Mouse (Mus musculus): ENCODE measurements around the gene Itprid1. TPM values are rescaled to one million over a fixed set of nuclear protein-coding genes. Genes with fewer than 3 reads are reported as not detected.

Itprid1 gene
- 1 to 10 TPM; 1.4 to 1.8 TPM for total RNA-seq (2021)
- long read RNA-seq, experiment 1, partial matches to known transcripts: 0 of 5 reads
- long read RNA-seq, experiment 1, other reads (novel, unspliced or antisense): 5 of 5 reads
- long read RNA-seq, experiment 2, partial matches to known transcripts: 0 of 3 reads
- long read RNA-seq, experiment 2, other reads (novel, unspliced or antisense): 3 of 3 reads

DNA sequence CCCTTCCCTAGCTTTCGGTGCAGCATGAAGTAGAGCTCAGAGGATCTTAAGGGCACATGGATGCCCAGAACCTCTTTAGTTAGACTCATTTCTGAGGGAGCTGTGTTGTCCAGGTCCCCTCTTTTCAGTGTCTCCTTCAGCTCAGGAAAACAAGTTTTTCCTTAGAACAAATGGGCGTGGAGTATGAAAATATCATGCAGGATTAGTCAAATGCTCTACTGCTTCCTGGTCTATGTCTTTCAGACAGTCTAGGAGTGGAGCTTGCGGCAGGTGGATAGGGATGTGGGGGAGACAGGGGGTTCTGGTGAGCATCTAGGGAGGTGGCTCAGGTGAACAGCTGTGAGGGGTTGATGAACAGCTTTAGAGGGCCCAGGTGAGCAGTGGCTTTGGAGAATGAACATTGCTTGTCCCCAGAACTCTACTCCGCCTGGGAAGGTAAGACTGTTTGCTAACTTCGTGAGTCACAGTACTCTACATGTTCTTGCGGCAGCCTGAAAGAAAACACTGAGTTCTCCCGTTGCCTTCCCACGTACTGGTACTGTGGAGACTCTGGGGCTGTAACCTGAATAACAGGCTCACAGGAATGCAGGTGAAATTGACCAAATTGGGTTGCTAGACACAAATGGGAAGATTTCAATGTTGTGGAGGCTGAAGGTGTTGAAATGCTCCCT is at the start of gene Itprid1:
Itprid1 (plus strand) TSS at position 246 of the 671 bp plus-strand sequence.
- DNase-seq (ENCODE audit: low spot score in 2 of 2): no peak
- intact Hi-C loops (cut with DNase I): no loop called here

DNA sequence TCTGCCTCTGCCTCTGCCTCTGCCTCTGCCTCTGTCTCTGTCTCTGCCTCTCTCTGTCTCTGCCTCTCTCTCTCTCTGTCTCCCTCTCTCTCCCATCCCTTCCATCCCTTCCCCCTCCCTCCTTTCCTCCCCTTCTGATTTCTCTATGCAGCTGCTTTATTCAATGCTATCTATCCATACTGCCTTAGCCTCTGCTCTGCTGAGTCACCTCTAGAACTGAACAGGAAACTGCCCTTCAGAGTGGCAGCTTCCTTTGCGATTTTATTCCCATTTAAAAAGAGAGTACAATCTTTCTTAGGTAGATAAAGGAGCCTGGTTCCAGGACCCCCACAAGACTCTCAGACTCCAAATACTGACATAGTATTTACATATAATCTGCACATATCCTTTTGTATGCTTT is 47.1 kb upstream of the Itprid1 start:
- intact Hi-C loops (cut with DNase I): no loop called here
- DNase-seq (ENCODE audit: low spot score in 2 of 2): no peak

DNA sequence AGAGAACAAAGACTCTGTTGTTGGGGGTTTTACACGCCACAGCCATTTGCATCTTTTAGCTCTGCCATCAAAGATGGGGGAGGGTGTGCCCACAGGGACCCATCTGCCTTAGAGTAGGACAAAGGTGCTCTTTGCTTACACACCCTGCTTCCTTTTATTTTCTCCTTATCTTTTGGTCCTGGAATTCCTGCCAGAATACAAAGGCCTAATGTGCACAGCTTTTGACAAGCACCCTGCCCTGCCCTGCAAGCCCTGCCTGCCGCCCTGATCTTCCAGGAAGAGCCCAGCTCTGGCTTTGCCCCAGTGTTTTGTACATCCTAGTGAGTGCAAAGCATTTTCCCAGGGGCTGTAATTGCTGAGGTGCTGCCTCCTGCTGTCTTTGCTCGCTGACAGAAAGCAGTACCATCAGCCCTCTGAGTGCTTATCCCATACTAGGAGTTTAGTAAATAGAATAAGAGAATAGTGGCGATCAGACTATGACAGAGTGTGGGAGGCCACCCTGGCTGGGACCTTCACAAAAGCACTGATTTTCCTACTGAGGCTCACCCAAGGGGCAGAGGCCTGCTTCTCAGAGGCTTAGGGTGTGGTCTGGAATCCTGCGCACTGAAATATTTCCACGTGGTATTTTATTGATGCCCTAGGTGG is 44.7 kb upstream of the Itprid1 start:
- intact Hi-C loops (cut with DNase I): no loop called here
- DNase-seq (ENCODE audit: low spot score in 2 of 2): peak in 1 of 2 experiments; percentile 45

DNA sequence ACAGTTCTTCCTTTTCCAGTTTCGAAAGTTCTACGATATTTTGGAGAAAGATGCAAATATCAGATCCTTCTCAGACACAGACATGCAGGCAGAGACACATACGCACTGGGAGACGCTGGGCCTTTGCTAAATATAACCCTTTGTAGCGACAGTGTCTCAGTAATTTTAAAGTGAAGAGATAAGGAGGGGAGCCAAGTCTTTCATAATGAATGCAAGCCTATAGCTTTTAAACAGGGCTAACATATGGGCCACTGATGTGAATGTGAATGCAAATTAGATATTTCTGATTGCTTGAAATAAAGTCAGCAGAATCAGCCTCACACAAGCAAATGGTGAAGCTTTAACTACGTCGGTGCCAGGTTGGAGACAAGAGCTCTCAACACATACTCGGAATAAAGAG is 44.2 kb upstream of the Itprid1 start:
- intact Hi-C loops (cut with DNase I): no loop called here
- DNase-seq (ENCODE audit: low spot score in 2 of 2): peak; percentile 49 to 86

DNA sequence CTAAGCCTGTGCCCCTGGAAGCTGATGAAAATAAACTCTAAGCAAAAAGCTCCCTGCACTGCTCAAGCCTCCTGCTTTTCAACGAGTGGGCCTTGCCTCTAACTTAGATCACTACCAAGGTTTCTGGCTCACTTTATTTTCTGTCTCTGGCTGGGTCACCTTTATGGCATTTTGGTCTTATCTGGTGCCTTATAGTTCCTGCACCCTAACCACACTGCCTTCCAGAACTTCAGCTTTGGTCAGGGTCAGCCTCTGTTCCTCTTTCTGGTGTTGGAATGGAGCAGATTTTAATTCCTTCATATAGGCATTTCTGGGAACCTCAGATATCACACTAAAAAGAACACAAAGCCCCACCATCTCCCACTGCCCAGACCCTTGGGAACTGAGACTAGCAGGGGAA is 34.0 kb upstream of the Itprid1 start:
- DNase-seq (ENCODE audit: low spot score in 2 of 2): no peak
- intact Hi-C loops (cut with DNase I): loop anchor here (5.0 kb wide), 1 partner anchor 85 kb away; no protein-coding TSS in a partner anchor

DNA sequence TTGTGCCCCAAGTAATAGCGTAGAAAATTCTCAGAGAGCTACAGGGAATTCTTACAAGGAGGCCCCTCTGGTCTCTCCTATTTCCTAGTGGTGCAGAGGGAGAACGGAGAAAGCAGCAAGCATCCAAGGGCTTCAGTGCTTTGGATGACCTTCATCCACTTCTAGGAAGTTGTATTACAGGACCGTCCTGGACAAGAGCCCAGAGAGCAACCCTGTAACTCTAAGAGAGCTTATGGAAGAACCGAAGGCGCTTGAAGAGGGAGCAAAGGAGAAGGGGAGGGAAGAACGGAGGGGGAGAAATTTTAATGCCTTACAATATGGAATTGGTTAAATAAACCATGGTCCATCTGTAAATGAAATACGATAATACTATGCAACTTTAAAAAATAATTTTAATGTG is 33.3 kb upstream of the Itprid1 start:
- intact Hi-C loops (cut with DNase I): loop anchor here (5.0 kb wide), 1 partner anchor 86 kb away; no protein-coding TSS in a partner anchor
- DNase-seq (ENCODE audit: low spot score in 2 of 2): no peak

DNA sequence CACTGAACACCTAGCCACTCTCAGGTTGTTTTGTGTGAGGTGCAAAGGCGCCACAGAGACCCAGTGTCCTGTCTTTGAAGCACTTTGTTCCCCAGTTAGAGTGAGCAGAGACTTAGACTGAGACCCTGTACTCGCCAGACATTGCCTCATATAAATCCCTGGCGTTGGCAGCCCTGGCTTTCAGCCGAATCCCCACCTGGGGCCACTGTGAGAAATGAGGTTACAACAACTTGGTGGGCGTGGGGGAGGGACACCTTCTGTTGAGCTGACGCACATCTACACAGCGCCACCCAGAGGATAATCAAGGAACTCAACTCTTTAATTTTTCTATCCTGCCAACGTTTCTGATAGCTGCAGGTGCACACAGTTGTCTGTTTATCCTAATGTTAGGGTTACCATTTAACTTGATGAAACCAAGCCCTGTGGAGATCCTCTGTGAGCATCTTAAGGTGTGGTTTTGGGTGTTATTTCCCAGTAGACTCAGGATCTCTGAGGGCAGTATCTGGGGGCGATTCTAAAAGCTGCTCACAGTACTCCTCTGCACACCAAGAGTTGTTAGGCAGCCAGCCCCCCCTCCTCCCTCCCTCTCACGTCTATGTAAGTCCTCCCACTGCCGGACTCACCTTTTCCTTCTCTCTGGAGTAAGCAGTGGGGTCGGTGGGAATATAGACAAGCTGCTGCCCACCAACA is 32.6 kb upstream of the Itprid1 start:
- intact Hi-C loops (cut with DNase I): loop anchor here (5.0 kb wide), 1 partner anchor 87 kb away; no protein-coding TSS in a partner anchor

DNA sequence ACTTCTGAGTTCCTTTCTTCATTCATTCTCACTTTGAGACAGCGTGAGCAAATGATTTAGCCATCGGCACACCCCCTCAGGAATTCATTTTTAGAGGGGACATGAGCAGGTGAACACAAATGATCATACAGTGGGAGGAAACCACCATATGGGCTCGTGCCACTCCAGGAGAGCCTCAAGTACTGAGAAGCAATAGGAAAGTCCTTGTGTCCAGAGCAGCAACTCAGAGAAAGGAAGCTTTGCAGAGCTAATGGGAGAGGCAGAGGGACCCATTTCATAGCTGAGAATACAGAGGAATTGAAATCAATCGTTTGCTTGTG is 32.1 kb upstream of the Itprid1 start:
- no peak for DNase-seq (ENCODE audit: low spot score in 2 of 2)
- intact Hi-C loops (cut with DNase I): loop anchor here (5.0 kb wide), 1 partner anchor 87 kb away; no protein-coding TSS in a partner anchor

More for the DNA sequence above, 32.6 kb upstream of the Itprid1 start:
- peak; percentile 74 to 86 for DNase-seq (ENCODE audit: low spot score in 2 of 2)

DNA sequence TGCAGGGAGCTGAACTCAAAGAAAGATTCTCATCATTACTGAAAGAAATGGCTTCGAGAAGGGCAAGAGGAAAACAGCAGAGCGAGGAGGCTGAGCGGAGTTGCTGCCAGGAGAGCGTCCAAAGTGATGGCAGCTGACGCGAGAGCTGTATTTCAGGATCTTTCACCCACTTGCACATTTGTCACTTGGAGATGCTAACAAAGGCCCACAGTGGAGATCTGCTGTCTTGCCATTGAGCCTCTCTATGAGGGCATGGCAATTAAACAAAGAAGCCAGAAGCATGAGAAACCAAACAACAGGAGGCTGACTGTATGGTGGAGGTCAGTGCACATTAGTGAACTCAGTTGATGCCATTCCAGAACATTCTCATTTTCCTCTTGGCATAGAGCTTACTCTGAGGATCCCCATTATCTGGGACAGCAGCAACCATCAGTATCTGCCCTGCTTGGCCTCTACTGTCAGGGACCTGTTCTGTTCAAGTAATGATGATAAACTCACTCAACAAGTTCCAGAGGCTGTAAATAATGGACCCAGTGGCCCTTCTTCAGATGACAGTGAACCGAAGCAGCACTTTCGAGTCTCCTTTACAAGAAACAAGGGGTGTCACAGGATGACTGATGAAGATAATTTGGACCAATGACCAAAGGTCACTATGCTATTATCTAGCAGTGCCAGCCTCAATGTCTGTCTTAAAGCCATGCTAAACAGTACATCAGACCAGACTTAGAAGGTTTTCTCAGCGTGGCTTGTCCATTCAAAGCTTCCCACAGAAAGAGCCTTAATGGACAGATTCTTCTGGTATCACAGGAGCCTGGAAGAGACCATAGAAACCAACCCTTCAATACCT is 31.2 kb upstream of the Itprid1 start:
- intact Hi-C loops (cut with DNase I): loop anchor here (5.0 kb wide), 1 partner anchor 123 kb away; the partner anchor contains the start of gene Neurod6
- DNase-seq (ENCODE audit: low spot score in 2 of 2): peak; percentile 42 to 49

DNA sequence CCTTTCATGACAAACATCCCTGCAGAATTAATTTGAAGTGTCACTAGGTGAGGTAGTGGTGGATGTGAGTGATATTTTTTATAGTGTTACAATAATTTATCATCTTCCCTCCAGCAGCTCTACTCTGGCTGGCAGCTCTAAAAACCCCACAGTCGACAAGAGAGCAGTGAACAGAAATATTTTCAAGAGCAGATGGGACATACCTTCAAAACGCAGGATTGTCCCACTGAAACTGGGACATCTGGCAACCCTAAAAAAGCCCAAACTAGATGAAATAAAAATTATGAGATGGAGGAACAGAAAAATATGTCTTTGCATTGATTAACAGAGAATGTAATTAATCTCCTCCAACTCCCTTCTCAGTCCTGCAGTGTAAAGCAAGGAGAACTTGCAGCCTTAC is 30.2 kb upstream of the Itprid1 start:
- DNase-seq (ENCODE audit: low spot score in 2 of 2): no peak
- intact Hi-C loops (cut with DNase I): loop anchor here (5.0 kb wide), 1 partner anchor 124 kb away; the partner anchor contains the start of gene Neurod6

DNA sequence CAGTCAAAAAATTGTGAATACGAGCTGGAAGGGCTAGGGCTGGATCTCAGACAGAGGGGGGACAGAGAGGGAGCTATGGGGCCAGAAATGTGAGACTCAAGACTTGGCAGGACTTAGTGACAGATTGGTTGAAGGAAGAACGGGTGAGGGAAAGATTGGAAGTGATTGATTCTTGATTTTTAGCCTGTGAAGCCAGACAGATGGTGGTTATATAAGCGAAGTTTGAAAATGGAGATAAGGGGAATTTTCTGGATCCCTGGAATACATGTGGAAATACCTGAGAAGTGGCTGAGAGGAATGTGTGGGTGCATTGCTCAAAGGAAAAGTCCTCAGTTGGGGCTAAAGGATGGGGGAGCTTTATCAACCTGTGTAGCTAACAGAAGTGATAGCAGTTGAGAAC is 28.0 kb upstream of the Itprid1 start:
- intact Hi-C loops (cut with DNase I): loop anchor here (5.0 kb wide), 1 partner anchor 126 kb away; the partner anchor contains the start of gene Neurod6
- no peak for DNase-seq (ENCODE audit: low spot score in 2 of 2)

DNA sequence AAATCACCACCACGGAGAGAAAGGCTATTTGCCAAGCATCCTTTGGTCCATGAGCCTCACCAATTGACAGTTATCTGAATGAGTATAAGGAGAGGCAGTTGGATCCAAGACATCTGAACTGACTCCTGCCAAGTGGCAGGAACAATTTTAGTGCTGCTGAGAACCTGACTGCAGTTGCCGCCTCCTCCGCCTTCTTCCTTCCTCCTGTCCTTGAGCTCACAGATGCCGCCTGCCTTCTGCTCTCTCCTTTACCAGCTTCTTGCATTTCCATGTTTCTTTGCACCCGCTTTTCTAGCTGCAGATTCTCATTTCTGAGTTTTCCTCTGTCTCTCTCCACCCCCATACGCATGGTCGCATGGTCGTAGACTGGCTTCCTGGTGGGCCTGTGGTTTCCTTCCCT is 25.5 kb upstream of the Itprid1 start:
- DNase-seq (ENCODE audit: low spot score in 2 of 2): peak; percentile 59 to 69
- intact Hi-C loops (cut with DNase I): loop anchor here (5.0 kb wide), 5 partner anchors 71 to 289 kb away; no protein-coding TSS in a partner anchor

DNA sequence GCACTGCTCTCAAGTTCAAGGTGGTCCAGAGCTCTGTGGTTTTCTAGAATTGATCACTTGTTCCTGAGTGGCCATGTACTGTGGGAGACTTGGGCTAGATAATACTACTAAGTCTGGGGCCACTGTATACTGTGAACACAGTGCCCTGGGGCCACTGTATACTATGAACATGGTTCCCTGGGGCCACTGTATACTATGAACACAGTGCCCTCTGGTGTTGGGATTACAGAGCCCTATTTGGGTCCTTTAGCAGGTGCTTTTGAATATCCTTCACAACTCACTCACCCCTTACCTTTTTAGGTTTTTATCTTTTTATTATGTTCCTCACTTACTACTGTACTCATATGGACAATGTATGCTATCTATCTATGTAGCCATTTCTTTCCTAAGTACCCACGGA is 24.3 kb upstream of the Itprid1 start:
- no peak for DNase-seq (ENCODE audit: low spot score in 2 of 2)
- intact Hi-C loops (cut with DNase I): loop anchor here (5.0 kb wide), 5 partner anchors 70 to 290 kb away; no protein-coding TSS in a partner anchor

DNA sequence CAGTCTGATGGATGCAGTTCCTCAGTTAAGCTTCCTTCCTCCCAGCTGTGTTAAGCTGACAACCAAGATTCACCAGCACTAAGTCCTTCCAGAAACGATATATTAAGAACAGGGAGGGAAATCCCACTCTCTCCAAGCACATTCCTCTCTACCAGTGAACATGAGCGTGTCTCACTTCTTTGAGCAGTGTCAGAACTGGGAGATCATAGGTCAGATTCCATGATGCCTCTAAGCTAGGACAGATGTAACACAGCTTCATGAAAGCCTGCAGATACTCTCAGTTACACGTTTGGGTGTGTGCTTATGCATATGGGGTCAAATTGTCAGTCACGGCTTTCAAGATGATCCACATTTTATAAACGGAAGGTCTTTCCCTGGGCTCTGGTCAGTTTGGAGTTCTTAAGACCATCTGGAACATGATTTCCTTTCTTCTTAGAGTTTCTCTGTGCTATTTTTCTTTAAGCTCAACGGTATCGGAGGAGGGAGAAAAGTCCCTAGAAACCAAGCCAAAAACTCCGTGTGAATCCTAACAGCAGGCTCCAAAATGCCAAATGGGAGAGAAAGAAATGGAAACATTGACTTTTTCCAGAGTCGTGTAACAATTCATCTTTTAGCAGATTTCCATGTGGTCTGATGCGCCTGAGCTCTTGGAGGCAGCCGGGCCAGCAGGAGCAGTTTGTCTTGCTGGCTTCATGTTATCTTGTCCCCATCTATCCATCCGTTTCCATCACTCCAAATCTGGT is 22.3 kb upstream of the Itprid1 start:
- peak in 1 of 2 experiments; percentile 64 for DNase-seq (ENCODE audit: low spot score in 2 of 2)
- intact Hi-C loops (cut with DNase I): loop anchor here (5.0 kb wide), 5 partner anchors 68 to 292 kb away; no protein-coding TSS in a partner anchor

DNA sequence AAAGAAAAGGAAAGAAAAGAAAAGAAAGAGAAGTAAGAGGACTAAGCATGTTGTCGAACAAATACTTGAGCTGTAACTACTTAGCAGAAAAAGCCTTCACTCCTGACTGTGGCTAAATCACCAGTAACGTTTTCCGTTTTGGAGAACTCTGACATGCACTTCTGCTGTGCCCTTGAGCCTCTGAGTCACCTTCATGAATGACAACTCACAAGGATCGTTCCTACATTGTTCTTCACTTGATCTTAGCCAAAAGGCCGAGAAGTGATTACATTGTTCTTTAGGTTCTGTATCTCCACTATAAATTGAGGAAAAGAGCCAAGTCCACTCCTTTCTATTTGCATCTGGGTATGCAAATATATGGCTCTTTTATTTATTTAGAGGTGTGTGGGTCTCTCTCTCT is 19.8 kb upstream of the Itprid1 start:
- intact Hi-C loops (cut with DNase I): no loop called here
- DNase-seq (ENCODE audit: low spot score in 2 of 2): no peak

DNA sequence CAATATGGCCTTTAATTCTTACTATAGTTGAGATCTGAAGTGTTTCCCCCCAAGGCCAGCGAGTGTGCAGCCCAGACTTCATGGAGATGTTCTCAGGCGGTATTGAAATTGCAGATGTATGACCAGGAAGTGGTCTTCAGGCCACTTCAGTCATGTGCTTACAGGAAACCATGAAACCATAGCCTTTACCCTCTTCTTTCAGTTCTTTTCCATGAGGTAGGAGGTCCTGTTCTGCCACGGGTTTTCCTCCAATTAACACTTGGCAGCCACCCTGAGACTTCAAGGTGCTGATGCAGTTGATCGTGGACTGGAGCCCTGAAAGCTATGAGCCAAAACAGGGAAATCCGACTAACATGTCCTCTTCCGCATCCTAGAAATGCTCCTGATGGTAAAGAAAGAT is 7.0 kb upstream of the Itprid1 start:
- intact Hi-C loops (cut with DNase I): no loop called here
- DNase-seq (ENCODE audit: low spot score in 2 of 2): no peak

DNA sequence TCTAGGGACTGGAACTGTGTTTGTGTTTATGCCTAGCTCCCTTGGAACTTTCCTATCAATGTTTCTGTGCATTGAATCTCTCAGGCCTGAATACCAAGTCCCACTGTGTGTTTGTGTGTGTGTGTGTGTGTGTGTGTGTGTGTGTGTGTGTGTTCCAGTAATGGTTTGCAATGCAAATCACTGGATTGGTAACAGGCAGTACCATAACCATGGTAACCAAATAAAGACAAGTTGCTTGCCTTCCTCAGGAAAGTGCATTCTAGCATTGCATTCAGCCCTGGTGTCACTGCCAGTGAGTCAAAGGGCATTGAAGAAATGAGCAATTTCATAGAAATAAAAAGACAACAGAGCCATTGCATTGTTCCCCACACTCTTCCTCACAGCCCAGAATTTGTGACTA is 15.9 kb downstream of the Itprid1 start:
- no peak for DNase-seq (ENCODE audit: low spot score in 2 of 2)
- intact Hi-C loops (cut with DNase I): no loop called here

DNA sequence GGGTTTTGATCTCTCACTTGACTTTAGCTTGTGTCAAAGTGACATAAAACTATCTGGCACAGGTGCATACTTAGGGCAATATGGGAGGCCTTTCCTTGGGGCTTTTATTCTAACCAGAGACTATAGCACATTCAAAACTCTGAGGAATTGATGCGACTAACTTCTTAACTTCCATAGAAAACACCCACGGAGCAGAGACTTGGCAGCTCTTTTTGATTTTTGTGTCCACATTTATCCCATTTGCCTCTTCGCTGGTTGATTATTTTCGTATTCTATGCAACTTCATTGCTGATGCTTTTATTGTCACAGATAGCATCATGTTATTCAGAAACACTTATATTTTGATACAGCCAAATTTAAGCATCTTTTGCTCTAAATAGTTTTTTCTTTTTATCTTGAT is 19.4 kb downstream of the Itprid1 start:
- peak; percentile 26 to 37 for DNase-seq (ENCODE audit: low spot score in 2 of 2)
- intact Hi-C loops (cut with DNase I): no loop called here

All from left cerebral cortex, postnatal 14 days (tissue).